Mouse (Mus musculus) cerebellum, postnatal 10 days (tissue): ENCODE data around the gene Gm28374.

Experiments
- DNase-seq, 2 experiments: peaks; one replicate each; pipeline ENCODE4 v3.0.0; 2021; ENCODE audit warnings: mixed read lengths in 2 of 2

Gene Gm28374

GRCm38 (mm10) chr19:6084478-6085248 is 2.6 kb upstream of the Gm28374 start, which contains the start of the genes Zfpl1 and Cdca5:
Zfpl1 (minus strand) TSS chr19:6084956.
Cdca5 (plus strand) TSS chr19:6084983.
- peak; percentile 98 for DNase-seq

- DNase-seq: no peak
Observed at GRCm38 (mm10) chr19:6079983-6080480, 2.0 kb downstream of the Gm28374 start, which contains the start of gene Tmem262. Tmem262 (plus strand) TSS chr19:6080033.

- DNase-seq: peak; percentile 86 to 90
Observed at GRCm38 (mm10) chr19:6076564-6077393, 5.3 kb downstream of the Gm28374 start, which contains the start of gene Vps51. Vps51 (minus strand) TSS chr19:6077231.

- no peak for DNase-seq
Observed at GRCm38 (mm10) chr19:6073889-6074288, 8.2 kb downstream of the Gm28374 start.

- DNase-seq: no peak
Observed at GRCm38 (mm10) chr19:6071261-6071660, 10.8 kb downstream of the Gm28374 start.

- peak; percentile 65 to 68 for DNase-seq
Observed at GRCm38 (mm10) chr19:6070571-6071250, 11.3 kb downstream of the Gm28374 start.

- no peak for DNase-seq
Observed at GRCm38 (mm10) chr19:6069851-6070250, 12.2 kb downstream of the Gm28374 start.

- no peak for DNase-seq
Observed at GRCm38 (mm10) chr19:6068951-6069350, 13.1 kb downstream of the Gm28374 start.

GRCm38 (mm10) chr19:6067724-6068415 is 14.2 kb downstream of the Gm28374 start, which contains the start of gene Tm7sf2:
Tm7sf2 (minus strand) TSS chr19:6068373.
- DNase-seq: peak; percentile 91 to 95

GRCm38 (mm10) chr19:6067011-6067723 is 14.9 kb downstream of the Gm28374 start:
- DNase-seq: peak; percentile 94 to 95

GRCm38 (mm10) chr19:6066571-6066970 is 15.5 kb downstream of the Gm28374 start:
- DNase-seq: no peak

GRCm38 (mm10) chr19:6063081-6063480 is 19.0 kb downstream of the Gm28374 start:
- no peak for DNase-seq

GRCm38 (mm10) chr19:6062418-6062817 is 19.6 kb downstream of the Gm28374 start:
- no peak for DNase-seq

GRCm38 (mm10) chr19:6061641-6062302 is 20.3 kb downstream of the Gm28374 start:
- DNase-seq: peak; percentile 73 to 78

- peak; percentile 91 to 94 for DNase-seq
Observed at GRCm38 (mm10) chr19:6061021-6061533, 21.0 kb downstream of the Gm28374 start, which contains the start of gene Znhit2. Znhit2 (plus strand) TSS chr19:6061192.

GRCm38 (mm10) chr19:6058966-6059365 is 23.1 kb downstream of the Gm28374 start:
- no peak for DNase-seq

- DNase-seq: no peak
Observed at GRCm38 (mm10) chr19:6058513-6058912, 23.5 kb downstream of the Gm28374 start.

GRCm38 (mm10) chr19:6057313-6058096 is 24.6 kb downstream of the Gm28374 start, which contains the start of the genes Mrpl49 and Fau:
Mrpl49 (minus strand) TSS chr19:6057785.
Fau (plus strand) TSS chr19:6057844.
- DNase-seq: peak; percentile 100

GRCm38 (mm10) chr19:6056696-6057095 is 25.4 kb downstream of the Gm28374 start:
- DNase-seq: no peak
